Mouse (Mus musculus) E14TG2a.4 (cell line): ENCODE measurements at regions not wholly inside any gene's neighbourhood (a gene's known extent, or its start where the extent isn't known, plus 50 kb on each side); places are given as distances from the start of the nearest gene placed in this dataset.

Experiments used
- H3K27me3 ChIP-seq: 2 replicates; pipeline ENCODE4 v1.6.1; 2014; ENCODE audit warnings: low read length, control low read depth; ENCODE audit not compliant: insufficient read depth
- H3K36me3 ChIP-seq: 2 replicates; pipeline ENCODE4 v1.6.1; 2014; ENCODE audit warnings: low read length, control low read depth; ENCODE audit not compliant: insufficient read depth
- H3K4me1 ChIP-seq: replicated peaks from 2 replicates; pipeline ENCODE4 v1.6.1; 2014; ENCODE audit warnings: low read depth, low read length, control low read depth
- H3K4me3 ChIP-seq: replicated peaks from 2 replicates; pipeline ENCODE4 v1.5.1; 2014; ENCODE audit warnings: mild to moderate bottlenecking, low read length
- H3K9me3 ChIP-seq: 2 replicates; pipeline ENCODE4 v1.6.1; 2014; ENCODE audit warnings: low read length, control low read depth
- CTCF ChIP-seq: conservative IDR thresholded peaks from 2 replicates; pipeline ENCODE4 v1.5.1; 2014; ENCODE audit warnings: low read length
- NANOG ChIP-seq: IDR thresholded peaks from 2 replicates; pipeline ENCODE4 v1.6.1; 2014; ENCODE audit warnings: borderline replicate concordance, low read length, mixed read lengths
- POU5F1 ChIP-seq: IDR thresholded peaks from 2 replicates; pipeline ENCODE4 v1.6.1; 2014; ENCODE audit warnings: low read length, borderline replicate concordance

GRCm38 (mm10) chr2:74463407-74463806 lies 115.8 kb downstream of the Lnpk start:
- H3K9me3 ChIP-seq = no peaks in the 10 kb centered on the region
- peaks cover 15% of the 10 kb centered on the region for H3K4me1 ChIP-seq
- H3K36me3 ChIP-seq = no peaks in the 10 kb centered on the region
- peaks cover 3% of the 10 kb centered on the region; the same call in 1 of the 2 replicates for H3K27me3 ChIP-seq
- no peak overlapping the region for H3K4me3 ChIP-seq
- TF ChIP-seq NANOG (no peak), POU5F1 (no peak), CTCF (no peak)

DNA sequence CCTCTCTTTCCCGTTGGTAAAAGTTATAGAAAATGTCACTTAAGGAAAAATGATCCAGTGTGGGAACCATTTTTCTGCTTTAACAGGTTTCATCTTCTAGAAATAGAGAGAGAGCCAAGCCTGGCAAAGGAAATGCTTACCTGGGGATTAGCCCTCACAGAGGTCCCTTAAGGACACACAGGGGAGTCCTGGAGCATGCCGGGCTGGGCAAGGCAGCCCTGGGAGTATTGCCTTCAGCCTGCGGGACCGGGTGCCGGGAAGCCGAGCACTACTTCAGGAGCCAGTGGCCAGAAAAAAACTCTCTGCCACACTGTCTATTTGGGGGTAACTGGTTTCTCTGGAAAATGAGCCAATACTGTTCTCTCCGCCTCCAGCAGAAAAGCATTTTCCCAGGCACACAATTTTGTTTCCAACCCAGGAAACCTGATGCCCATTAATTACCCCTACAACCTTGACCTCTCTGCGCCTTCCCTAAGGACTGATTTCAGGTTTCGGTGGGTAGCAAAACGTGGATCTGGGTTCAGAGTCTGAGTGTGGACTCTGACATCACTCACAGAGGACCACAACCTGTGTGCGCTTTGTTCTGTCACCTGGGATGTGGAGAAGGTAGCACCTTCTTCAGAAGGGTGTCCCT lies 117.9 kb downstream of the Lnpk start:
- H3K27me3 ChIP-seq = peaks cover 3% of the 10 kb centered on the region; the same call in 1 of the 2 replicates
- H3K4me1 ChIP-seq = peaks cover 15% of the 10 kb centered on the region
- H3K36me3 ChIP-seq = no peaks in the 10 kb centered on the region
- H3K4me3 ChIP-seq = peak overlapping the region; percentile 48
- no peaks in the 10 kb centered on the region for H3K9me3 ChIP-seq
- no peak for TF ChIP-seq NANOG
- TF ChIP-seq POU5F1 = no peak
- TF ChIP-seq CTCF = no peak

- Histone ChIP-seq H3K4me1 (peaks cover 28% of the 10 kb centered on the region), H3K9me3 (peaks cover 18% of the 10 kb centered on the region), H3K27me3 (no peaks in the 10 kb centered on the region; the same call in 1 of the 2 replicates), H3K4me3 (no peak overlapping the region), H3K36me3 (no peaks in the 10 kb centered on the region)
- TF ChIP-seq POU5F1 = no peak
- TF ChIP-seq NANOG = no peak
- no peak for TF ChIP-seq CTCF
These were observed 124.8 kb downstream of the Lnpk start for GRCm38 (mm10) chr2:74454431-74454830.

GRCm38 (mm10) chr2:74452679-74453078 lies 126.6 kb downstream of the Lnpk start:
- Histone ChIP-seq H3K9me3 (peaks cover 18% of the 10 kb centered on the region), H3K27me3 (no peaks in the 10 kb centered on the region; the same call in 1 of the 2 replicates), H3K36me3 (no peaks in the 10 kb centered on the region), H3K4me3 (no peak overlapping the region), H3K4me1 (peaks cover 28% of the 10 kb centered on the region)
- TF ChIP-seq POU5F1 (no peak), CTCF (no peak), NANOG (no peak)

DNA sequence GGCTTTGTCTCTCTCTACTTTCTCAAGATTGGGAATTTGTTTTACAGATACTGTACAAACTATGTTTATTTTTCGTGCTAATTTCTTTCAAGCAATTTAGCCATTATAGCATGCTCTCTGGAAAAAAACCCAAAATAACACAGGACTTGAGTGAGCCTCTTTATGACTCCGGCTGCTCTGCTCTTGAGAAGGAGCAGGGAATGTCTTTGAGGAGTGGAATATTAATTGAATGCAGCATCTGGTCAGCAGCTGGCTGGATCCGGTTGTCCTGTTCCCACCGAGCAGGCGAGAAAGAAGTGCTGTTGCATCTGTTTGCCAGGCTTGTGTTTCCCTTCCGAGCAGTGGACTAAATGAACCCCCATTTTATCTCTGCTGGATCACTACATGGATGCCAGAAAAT lies 127.7 kb downstream of the Lnpk start:
- Histone ChIP-seq H3K4me1 (peaks cover 28% of the 10 kb centered on the region), H3K9me3 (peaks cover 18% of the 10 kb centered on the region), H3K36me3 (no peaks in the 10 kb centered on the region), H3K27me3 (no peaks in the 10 kb centered on the region; the same call in 1 of the 2 replicates), H3K4me3 (no peak overlapping the region)
- TF ChIP-seq CTCF (no peak), NANOG (no peak), POU5F1 (no peak)

GRCm38 (mm10) chr2:74451038-74451437 lies 128.2 kb downstream of the Lnpk start:
- peaks cover 18% of the 10 kb centered on the region for H3K9me3 ChIP-seq
- H3K36me3 ChIP-seq = no peaks in the 10 kb centered on the region
- H3K4me3 ChIP-seq = no peak overlapping the region
- H3K27me3 ChIP-seq = no peaks in the 10 kb centered on the region; the same call in 1 of the 2 replicates
- TF ChIP-seq NANOG (peak; percentile 78), POU5F1 (no peak)
- H3K4me1 ChIP-seq = peaks cover 28% of the 10 kb centered on the region

DNA sequence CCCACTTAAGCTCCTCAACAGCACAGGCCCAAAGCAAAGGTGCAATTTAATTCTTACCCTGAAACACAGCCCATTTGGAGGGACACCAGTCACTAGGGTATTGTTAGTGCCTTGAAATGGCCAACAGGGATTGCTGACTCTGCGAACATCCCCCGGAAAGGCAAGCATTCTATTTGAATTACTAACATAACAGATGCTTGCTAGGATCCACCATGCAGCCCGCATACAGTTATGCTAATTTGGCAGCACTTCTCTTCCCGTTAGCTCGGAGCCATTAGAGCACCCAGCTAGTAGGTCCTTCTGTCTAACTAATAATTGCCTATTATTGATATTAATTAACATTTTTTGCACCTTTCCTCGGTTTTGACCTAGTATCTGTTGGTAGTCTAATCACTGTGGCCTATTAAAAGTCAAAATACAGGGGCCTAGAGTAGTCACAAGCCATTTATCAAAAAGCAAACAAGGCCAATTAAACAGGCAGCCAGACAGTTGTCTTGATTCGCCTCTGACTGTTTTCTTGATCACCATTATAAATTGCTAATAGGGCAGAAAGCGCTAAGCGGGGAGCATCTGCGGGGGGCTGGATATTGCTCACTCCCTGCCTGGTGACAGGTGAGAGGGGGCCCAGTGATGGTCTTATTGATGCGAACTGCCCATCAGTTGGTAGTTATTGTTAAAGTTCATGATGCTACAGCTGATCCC lies 129.0 kb downstream of the Lnpk start:
- peaks cover 28% of the 10 kb centered on the region for H3K4me1 ChIP-seq
- H3K4me3 ChIP-seq = no peak overlapping the region
- no peaks in the 10 kb centered on the region; the same call in 1 of the 2 replicates for H3K27me3 ChIP-seq
- peaks cover 14% of the 10 kb centered on the region for H3K9me3 ChIP-seq
- no peak for TF ChIP-seq POU5F1
- H3K36me3 ChIP-seq = no peaks in the 10 kb centered on the region

DNA sequence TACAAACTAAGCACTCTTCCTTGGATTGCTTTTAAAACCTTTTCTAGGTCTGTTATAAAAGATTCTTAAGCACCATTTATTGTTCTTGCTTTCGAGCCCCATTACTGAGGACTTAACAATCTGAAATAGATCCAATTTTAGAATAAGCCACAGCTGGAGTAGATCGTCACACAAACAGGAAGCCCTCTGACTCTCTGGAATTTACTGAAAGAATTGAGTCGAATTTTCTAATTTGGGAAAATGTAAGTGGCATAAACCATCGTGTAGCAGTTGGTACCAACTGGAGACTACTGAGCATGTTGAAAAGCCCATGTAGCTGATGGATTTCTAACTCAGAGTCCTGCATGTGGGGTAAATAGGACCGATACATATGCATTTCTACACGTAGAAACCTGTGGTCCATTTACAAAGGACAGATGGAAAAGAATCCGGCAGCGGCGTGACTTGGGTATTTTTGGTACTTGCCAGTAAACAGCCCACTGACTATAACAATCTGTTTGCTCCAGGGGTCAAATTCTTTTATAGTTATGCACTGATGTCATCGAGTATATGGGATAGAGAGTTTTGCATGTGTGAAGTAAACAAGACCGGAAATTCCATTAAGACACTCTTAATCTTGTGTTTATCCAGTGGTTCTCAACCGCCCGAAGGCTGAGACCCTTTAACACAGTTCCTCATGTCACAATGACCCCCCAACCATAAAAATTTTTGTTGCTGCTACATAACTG lies 143.9 kb downstream of the Lnpk start:
- H3K36me3 ChIP-seq = no peaks in the 10 kb centered on the region
- no peaks in the 10 kb centered on the region for H3K4me1 ChIP-seq
- no peaks in the 10 kb centered on the region for H3K27me3 ChIP-seq
- TF ChIP-seq NANOG (no peak), POU5F1 (no peak), CTCF (no peak)
- H3K9me3 ChIP-seq = no peaks in the 10 kb centered on the region
- H3K4me3 ChIP-seq = no peak overlapping the region
